Mouse (Mus musculus) MEL (cell line): Measurements from ENCODE around the gene Dnaja4. TPM values are rescaled to one million over a fixed set of nuclear protein-coding genes. Genes with fewer than 3 reads are reported as not detected.
A peak's percentile ranks its signal among the peaks of the same experiment; 100 is the strongest.

Source experiments
- DNase-seq: peaks from one replicate; pipeline ENCODE4 v3.0.0; 2011; ENCODE audit warnings: low read depth, low spot score
- H3K27ac ChIP-seq: 2 replicates; pipeline ENCODE4 v1.5.1; 2012; ENCODE audit warnings: low read depth, mild to moderate bottlenecking, control low read depth, low read length, moderate library complexity; ENCODE audit not compliant: control insufficient read depth
- H3K27me3 ChIP-seq, 2 experiments: fragments of 150-350 bp in 1 of 2; sonication (generic) in 1 of 2; 2 replicates each; pipeline ENCODE4 v1.6.1; 2012; ENCODE audit warnings: low read length in 2 of 2, mild to moderate bottlenecking in 2 of 2, improper control_type of control experiment in 1 of 2, moderate library complexity in 1 of 2; ENCODE audit not compliant: insufficient read depth in 2 of 2, control insufficient read depth in 1 of 2
- H3K36me3 ChIP-seq, 2 experiments: 2 replicates each; pipeline ENCODE4 v1.6.1; 2012 to 2014; ENCODE audit warnings: low read length in 2 of 2, improper control_type of control experiment in 1 of 2, inconsistent platforms in 1 of 2, mild to moderate bottlenecking in 1 of 2; ENCODE audit not compliant: insufficient read depth in 2 of 2, control insufficient read depth in 1 of 2
- H3K4me1 ChIP-seq, 2 experiments: fragments of 150-350 bp in 1 of 2; sonication (generic) in 1 of 2; 2 replicates each; pipeline ENCODE4 v1.6.1; 2012; ENCODE audit warnings: low read length in 2 of 2, improper control_type of control experiment in 1 of 2, mild to moderate bottlenecking in 1 of 2; ENCODE audit not compliant: insufficient read depth in 2 of 2, control insufficient read depth in 1 of 2
- H3K4me3 ChIP-seq, 2 experiments: fragments of 150-350 bp in 1 of 2; sonication (generic) in 1 of 2; 2 replicates each; pipeline ENCODE4 v1.5.1; 2012; ENCODE audit warnings: low read depth in 2 of 2, low read length in 2 of 2, mild to moderate bottlenecking in 2 of 2, moderate library complexity in 2 of 2, control low read depth in 1 of 2, improper control_type of control experiment in 1 of 2; ENCODE audit not compliant: control insufficient read depth in 1 of 2, insufficient read depth in 1 of 2
- H3K79me2 ChIP-seq: 2 replicates; pipeline ENCODE4 v1.6.1; 2012; ENCODE audit warnings: mild to moderate bottlenecking, low read length, moderate library complexity; ENCODE audit not compliant: control insufficient read depth, poor library complexity, insufficient read depth
- H3K9ac ChIP-seq: 2 replicates; pipeline ENCODE4 v1.6.1; 2012; ENCODE audit warnings: low read depth, mild to moderate bottlenecking, control low read depth, low read length, moderate library complexity; ENCODE audit not compliant: control insufficient read depth, poor library complexity, severe bottlenecking
- H3K9me3 ChIP-seq: fragments of 150-350 bp; sonication (generic); replicated peaks from 2 replicates; pipeline ENCODE4 v1.6.1; 2012; ENCODE audit warnings: mild to moderate bottlenecking, low read length, improper control_type of control experiment, moderate library complexity; ENCODE audit not compliant: insufficient read depth
- CHD1 ChIP-seq: IDR thresholded peaks from 2 replicates; pipeline ENCODE4 v1.6.1; 2012; ENCODE audit warnings: low read depth, mild to moderate bottlenecking, inconsistent platforms, low read length, improper control_type of control experiment
- CTCF ChIP-seq, 3 experiments: IDR thresholded peaks in 2 of 3; conservative IDR thresholded peaks in 1 of 3; 2 replicates each; pipeline ENCODE4 v1.5.1; 2011 to 2012; ENCODE audit warnings: low read length in 3 of 3, low read depth in 2 of 3, mild to moderate bottlenecking in 2 of 3, improper control_type of control experiment in 1 of 3, inconsistent platforms in 1 of 3, mixed read lengths in 1 of 3, moderate library complexity in 1 of 3; ENCODE audit not compliant: control insufficient read depth in 1 of 3, insufficient read depth in 1 of 3, poor library complexity in 1 of 3, severe bottlenecking in 1 of 3
- E2F4 ChIP-seq: IDR thresholded peaks from 2 replicates; pipeline ENCODE4 v1.6.1; 2011; ENCODE audit warnings: low read depth, low read length, improper control_type of control experiment, borderline replicate concordance
- ELF1 ChIP-seq: IDR thresholded peaks from 2 replicates; pipeline ENCODE4 v1.6.1; 2014; ENCODE audit warnings: low read depth, mild to moderate bottlenecking, inconsistent platforms, low read length, improper control_type of control experiment, moderate library complexity
- EP300 ChIP-seq, 2 experiments: IDR thresholded peaks; 2 replicates each; pipeline ENCODE4 v1.6.1; 2011; ENCODE audit warnings: improper control_type of control experiment in 2 of 2, low read length in 2 of 2, low read depth in 1 of 2, mild to moderate bottlenecking in 1 of 2
- GABPA ChIP-seq: IDR thresholded peaks from 2 replicates; pipeline ENCODE4 v1.6.1; 2012; ENCODE audit warnings: low read depth, mild to moderate bottlenecking, inconsistent platforms, low read length, improper control_type of control experiment, moderate library complexity
- HCFC1 ChIP-seq: IDR thresholded peaks from 2 replicates; pipeline ENCODE4 v1.6.1; 2012; ENCODE audit warnings: low read depth, mild to moderate bottlenecking, inconsistent platforms, low read length, improper control_type of control experiment, moderate library complexity
- MAX ChIP-seq: IDR thresholded peaks from 2 replicates; pipeline ENCODE4 v1.6.1; 2011; ENCODE audit warnings: low read length, improper control_type of control experiment
- MAZ ChIP-seq: IDR thresholded peaks from 2 replicates; pipeline ENCODE4 v1.6.1; 2012; ENCODE audit warnings: low read depth, mild to moderate bottlenecking, inconsistent platforms, low read length, improper control_type of control experiment
- MXI1 ChIP-seq: IDR thresholded peaks from 2 replicates; pipeline ENCODE4 v1.6.1; 2011; ENCODE audit warnings: mild to moderate bottlenecking, low read depth, low read length, improper control_type of control experiment
- MYB ChIP-seq: IDR thresholded peaks from 2 replicates; pipeline ENCODE4 v1.6.1; 2011; ENCODE audit warnings: mild to moderate bottlenecking, low read depth, low read length, improper control_type of control experiment
- MYC ChIP-seq: IDR thresholded peaks from 2 replicates; pipeline ENCODE4 v1.6.1; 2011; ENCODE audit warnings: low read depth, mild to moderate bottlenecking, low read length, improper control_type of control experiment, moderate library complexity
- NELFE ChIP-seq: IDR thresholded peaks from 2 replicates; pipeline ENCODE4 v1.6.1; 2011; ENCODE audit warnings: low read depth, low read length, improper control_type of control experiment
- POLR2AphosphoS2 ChIP-seq: IDR thresholded peaks from 2 replicates; pipeline ENCODE4 v1.6.1; 2011; ENCODE audit warnings: low read length, improper control_type of control experiment
- RAD21 ChIP-seq: IDR thresholded peaks from 2 replicates; pipeline ENCODE4 v1.6.1; 2011; ENCODE audit warnings: mild to moderate bottlenecking, low read depth, low read length, improper control_type of control experiment
- SIN3A ChIP-seq: IDR thresholded peaks from 2 replicates; pipeline ENCODE4 v1.6.1; 2012; ENCODE audit warnings: low read length, improper control_type of control experiment, inconsistent platforms
- SMC3 ChIP-seq: IDR thresholded peaks from 2 replicates; pipeline ENCODE4 v1.6.1; 2011; ENCODE audit warnings: low read depth, low read length, improper control_type of control experiment
- USF1 ChIP-seq: IDR thresholded peaks from 2 replicates; pipeline ENCODE4 v1.6.1; 2014; ENCODE audit warnings: low read depth, mild to moderate bottlenecking, inconsistent platforms, low read length, improper control_type of control experiment, moderate library complexity
- ZC3H11A ChIP-seq: IDR thresholded peaks from 2 replicates; pipeline ENCODE4 v1.6.1; 2012; ENCODE audit warnings: low read depth, mild to moderate bottlenecking, inconsistent platforms, low read length, improper control_type of control experiment
- polyA plus RNA-seq, 2 experiments: library from polyadenylated mRNA; stranded (reverse) in 1 of 2; unstranded in 1 of 2; fragments of >175 nt in 1 of 2; fragments of >200 nt in 1 of 2; gene quantifications; 2 replicates each; pipeline versions ENCODE4 v1.2.1 to v1.2.4; 2012; ENCODE audit warnings: low replicate concordance in 2 of 2, low read depth in 1 of 2; ENCODE audit not compliant: insufficient read length in 2 of 2, insufficient read depth in 1 of 2, missing spikeins in 1 of 2
- total RNA-seq: library from RNA; depleted of rRNA; stranded (reverse); fragments of 300-350 nt; gene quantifications from 2 replicates; pipeline ENCODE4 v1.2.3, GENCODE M21; 2012

Gene Dnaja4
- total and polyA plus RNA-seq, 3 experiments: 10.9 to 13.0 TPM; not detected in 1

DNA sequence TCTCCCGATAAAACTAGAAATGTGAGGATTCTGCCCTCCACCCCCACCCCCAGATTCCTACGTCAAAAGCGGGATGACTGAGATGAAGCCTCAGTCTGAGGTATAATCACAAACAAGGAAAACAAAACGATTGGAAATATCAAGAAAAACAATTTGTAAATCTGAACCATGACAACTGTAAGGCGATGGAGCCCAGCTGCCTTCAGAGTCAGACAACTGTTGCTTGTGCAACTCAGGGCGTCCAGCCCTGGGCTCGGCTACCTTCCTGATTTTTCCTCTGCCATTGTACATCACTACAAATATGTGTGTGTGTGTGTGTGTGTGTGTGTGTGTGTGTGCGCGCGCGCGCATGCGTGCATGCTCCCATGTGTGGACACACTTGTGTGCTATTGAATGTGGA lies 24.8 kb upstream of the Dnaja4 start:
- no peak overlapping the region for H3K4me3 ChIP-seq
- H3K27ac ChIP-seq: no peak overlapping the region
- H3K36me3 ChIP-seq: no peaks in the 10 kb centered on the region
- no peak overlapping the region for H3K9ac ChIP-seq
- no peak for DNase-seq
- peaks cover 0 to 3% of the 10 kb centered on the region in 2 experiments; a peak in 3 of 4 replicates for H3K27me3 ChIP-seq
- H3K4me1 ChIP-seq: no peaks in the 10 kb centered on the region
- H3K79me2 ChIP-seq: no peaks in the 10 kb centered on the region
- TF ChIP-seq MXI1 (no peak), USF1 (no peak), ELF1 (no peak), POLR2AphosphoS2 (no peak), E2F4 (no peak), EP300 (IDR thresholded peaks at IDR 0.05; ENCODE audit: low read depth in 1 of 2, low read length in 2 of 2) (no peak), GABPA (no peak), NELFE (no peak), SIN3A (no peak), MAX (no peak), MYC (no peak), HCFC1 (no peak), RAD21 (no peak)
- no peaks in the 10 kb centered on the region for H3K9me3 ChIP-seq

DNA sequence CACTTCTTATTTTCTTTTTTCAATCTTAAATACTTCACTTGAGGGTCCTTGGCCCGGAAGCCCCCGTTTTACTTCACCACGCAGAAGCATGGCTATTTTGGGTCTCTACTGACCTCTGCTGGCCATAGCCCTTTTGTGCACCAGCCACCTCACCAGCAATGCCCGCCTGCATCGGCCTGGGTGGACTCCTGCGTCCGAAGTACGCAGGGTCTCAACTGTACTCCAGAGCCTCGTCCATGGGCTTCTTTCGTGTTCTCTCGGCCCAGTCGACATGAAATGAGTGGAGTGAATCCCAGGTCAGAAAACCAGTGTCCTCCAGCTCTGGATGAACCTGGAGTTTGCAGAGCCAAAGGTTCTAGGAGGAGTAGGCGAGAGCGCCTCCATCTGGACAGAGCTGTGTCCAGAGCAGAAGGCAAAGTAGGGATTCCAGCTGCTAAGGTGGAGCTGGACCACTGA lies 22.1 kb upstream of the Dnaja4 start:
- TF ChIP-seq MYB (no peak), HCFC1 (no peak), CHD1 (no peak), MAZ (peak; percentile 66; the same call in 1 of the 2 replicates), ZC3H11A (peak; percentile 67), CTCF (IDR thresholded peaks at IDR 0.05 in 2 of 3, conservative IDR thresholded peaks at IDR 0.05 in 1 of 3; ENCODE audit: control insufficient read depth in 1 of 3, insufficient read depth in 1 of 3, low read depth in 2 of 3, low read length in 3 of 3, poor library complexity in 1 of 3, severe bottlenecking in 1 of 3) (peak; percentile 64 to 90 (median 66)), SMC3 (peak; percentile 69), RAD21 (peak; percentile 74), SIN3A (peak; percentile 56; the same call in 1 of the 2 replicates), MXI1 (0 out of 2 replicates have a peak, but pooled peaks have one; percentile 2)
- H3K27ac ChIP-seq: no peak overlapping the region
- H3K79me2 ChIP-seq: no peaks in the 10 kb centered on the region
- no peaks in the 10 kb centered on the region for H3K36me3 ChIP-seq
- peak overlapping the region; percentile 43 to 52 for H3K4me3 ChIP-seq
- no peaks in the 10 kb centered on the region for H3K9me3 ChIP-seq
- peak overlapping the region; percentile 32 for H3K9ac ChIP-seq
- peaks cover 0 to 1% of the 10 kb centered on the region in 2 experiments; a peak in 1 of 4 replicates for H3K27me3 ChIP-seq
- no peaks in the 10 kb centered on the region for H3K4me1 ChIP-seq
- peak; percentile 78 for DNase-seq
